Mouse (Mus musculus): ENCODE measurements around the gene Mtss1l. TPM values are rescaled to one million over a fixed set of nuclear protein-coding genes. Genes with fewer than 3 reads are reported as not detected.

Gene Mtss1l
- total and polyA plus RNA-seq, 2 experiments from 2014 or later, result 49.0 to 71.1 TPM

GRCm38 (mm10) chr8:110749500-110750170 is 28.4 kb downstream of the Mtss1l start:
- no peak overlapping the region for H3K4me2 ChIP-seq (ENCODE audit: low read depth)
- TF ChIP-seq CTCF (IDR thresholded peaks at IDR 0.05; ENCODE audit: low read depth), result peak; percentile 90
- H3K27me3 ChIP-seq (ENCODE audit: insufficient read depth, low read length), result no peaks in the 10 kb centered on the region; the same call in 1 of the 2 replicates
- no peak overlapping the region for H3K4me3 ChIP-seq (ENCODE audit: low read depth, low read length)
- no peaks in the 10 kb centered on the region for H3K4me1 ChIP-seq (ENCODE audit: insufficient read depth)
- H3K9ac ChIP-seq, result no peak overlapping the region
- H3K36me3 ChIP-seq (ENCODE audit: insufficient read depth), result no peaks in the 10 kb centered on the region
- H3K27ac ChIP-seq (ENCODE audit: low read depth, low read length), result no peak overlapping the region
- WGBS, result 59% methylated on average over 10 of the region's 10 CpGs
- DNase-seq (peak; percentile 93), ATAC-seq (peak; percentile 84)
- no peaks in the 10 kb centered on the region for H3K9me3 ChIP-seq (ENCODE audit: low read length)

- H3K9me3 ChIP-seq (ENCODE audit: low read length), result no peaks in the 10 kb centered on the region
- no peak for TF ChIP-seq CTCF (IDR thresholded peaks at IDR 0.05; ENCODE audit: low read depth)
- ATAC-seq (no peak), DNase-seq (no peak)
- no peak overlapping the region for H3K9ac ChIP-seq
- H3K4me1 ChIP-seq (ENCODE audit: insufficient read depth), result no peaks in the 10 kb centered on the region
- WGBS, result 40% methylated on average over 13 of the region's 13 CpGs
- H3K4me3 ChIP-seq (ENCODE audit: low read depth, low read length), result no peak overlapping the region
- H3K4me2 ChIP-seq (ENCODE audit: low read depth), result no peak overlapping the region
- no peaks in the 10 kb centered on the region; the same call in 1 of the 2 replicates for H3K27me3 ChIP-seq (ENCODE audit: insufficient read depth, low read length)
- no peak overlapping the region for H3K27ac ChIP-seq (ENCODE audit: low read depth, low read length)
- no peaks in the 10 kb centered on the region for H3K36me3 ChIP-seq (ENCODE audit: insufficient read depth)
Measured at GRCm38 (mm10) chr8:110750269-110750668, 29.0 kb downstream of the Mtss1l start.

- no peaks in the 10 kb centered on the region for H3K9me3 ChIP-seq (ENCODE audit: low read length)
- no peak overlapping the region for H3K4me2 ChIP-seq (ENCODE audit: low read depth)
- 87% methylated on average over 5 of the region's 5 CpGs for WGBS
- TF ChIP-seq CTCF (IDR thresholded peaks at IDR 0.05; ENCODE audit: low read depth), result no peak
- ATAC-seq (no peak), DNase-seq (no peak)
- H3K36me3 ChIP-seq (ENCODE audit: insufficient read depth), result no peaks in the 10 kb centered on the region
- H3K9ac ChIP-seq, result no peak overlapping the region
- no peaks in the 10 kb centered on the region for H3K4me1 ChIP-seq (ENCODE audit: insufficient read depth)
- no peak overlapping the region for H3K27ac ChIP-seq (ENCODE audit: low read depth, low read length)
- no peaks in the 10 kb centered on the region; the same call in 1 of the 2 replicates for H3K27me3 ChIP-seq (ENCODE audit: insufficient read depth, low read length)
- H3K4me3 ChIP-seq (ENCODE audit: low read depth, low read length), result no peak overlapping the region
Measured at GRCm38 (mm10) chr8:110751490-110751889, 30.2 kb downstream of the Mtss1l start.

GRCm38 (mm10) chr8:110754713-110755112 is 33.4 kb downstream of the Mtss1l start:
- no peak for TF ChIP-seq CTCF (IDR thresholded peaks at IDR 0.05; ENCODE audit: low read depth)
- H3K9me3 ChIP-seq (ENCODE audit: low read length), result no peaks in the 10 kb centered on the region
- WGBS, result 67% methylated on average over 4 of the region's 4 CpGs
- ATAC-seq (no peak; the same call in 1 of the 2 replicates), DNase-seq (no peak)
- no peaks in the 10 kb centered on the region for H3K36me3 ChIP-seq (ENCODE audit: insufficient read depth)
- no peaks in the 10 kb centered on the region for H3K4me1 ChIP-seq (ENCODE audit: insufficient read depth)
- no peak overlapping the region for H3K9ac ChIP-seq
- H3K27me3 ChIP-seq (ENCODE audit: insufficient read depth, low read length), result no peaks in the 10 kb centered on the region; the same call in 1 of the 2 replicates
- no peak overlapping the region for H3K4me2 ChIP-seq (ENCODE audit: low read depth)
- no peak overlapping the region for H3K27ac ChIP-seq (ENCODE audit: low read depth, low read length)
- H3K4me3 ChIP-seq (ENCODE audit: low read depth, low read length), result no peak overlapping the region

GRCm38 (mm10) chr8:110755511-110756170 is 34.4 kb downstream of the Mtss1l start:
- Histone ChIP-seq H3K36me3 (ENCODE audit: insufficient read depth) (no peaks in the 10 kb centered on the region), H3K27ac (ENCODE audit: low read depth, low read length) (no peak overlapping the region), H3K27me3 (ENCODE audit: insufficient read depth, low read length) (no peaks in the 10 kb centered on the region; the same call in 1 of the 2 replicates), H3K9me3 (ENCODE audit: low read length) (no peaks in the 10 kb centered on the region), H3K4me1 (ENCODE audit: insufficient read depth) (no peaks in the 10 kb centered on the region), H3K4me2 (ENCODE audit: low read depth) (no peak overlapping the region), H3K9ac (no peak overlapping the region), H3K4me3 (ENCODE audit: low read depth, low read length) (no peak overlapping the region)
- ATAC-seq (no peak), DNase-seq (no peak)
- no peak for TF ChIP-seq CTCF (IDR thresholded peaks at IDR 0.05; ENCODE audit: low read depth)
- 59% methylated on average over 15 of the region's 15 CpGs for WGBS

GRCm38 (mm10) chr8:110756196-110756595 is 34.9 kb downstream of the Mtss1l start:
- no peak for ATAC-seq
- Histone ChIP-seq H3K4me2 (ENCODE audit: low read depth) (no peak overlapping the region), H3K27me3 (ENCODE audit: insufficient read depth, low read length) (no peaks in the 10 kb centered on the region; the same call in 1 of the 2 replicates), H3K4me1 (ENCODE audit: insufficient read depth) (no peaks in the 10 kb centered on the region), H3K9me3 (ENCODE audit: low read length) (no peaks in the 10 kb centered on the region), H3K27ac (ENCODE audit: low read depth, low read length) (no peak overlapping the region), H3K4me3 (ENCODE audit: low read depth, low read length) (no peak overlapping the region), H3K9ac (no peak overlapping the region), H3K36me3 (ENCODE audit: insufficient read depth) (no peaks in the 10 kb centered on the region)
- WGBS, result 90% methylated on average over 5 of the region's 5 CpGs
- TF ChIP-seq CTCF (IDR thresholded peaks at IDR 0.05; ENCODE audit: low read depth), result no peak
- DNase-seq, result no peak

- no peaks in the 10 kb centered on the region for H3K4me1 ChIP-seq (ENCODE audit: insufficient read depth)
- no peaks in the 10 kb centered on the region for H3K36me3 ChIP-seq (ENCODE audit: insufficient read depth)
- TF ChIP-seq CTCF (IDR thresholded peaks at IDR 0.05; ENCODE audit: low read depth), result no peak
- DNase-seq, result no peak
- no peaks in the 10 kb centered on the region for H3K9me3 ChIP-seq (ENCODE audit: low read length)
- no peak overlapping the region for H3K9ac ChIP-seq
- no peak overlapping the region for H3K4me3 ChIP-seq (ENCODE audit: low read depth, low read length)
- ATAC-seq, result no peak
- H3K4me2 ChIP-seq (ENCODE audit: low read depth), result no peak overlapping the region
- H3K27me3 ChIP-seq (ENCODE audit: insufficient read depth, low read length), result no peaks in the 10 kb centered on the region
- WGBS, result 70% methylated on average over 7 of the region's 7 CpGs
- H3K27ac ChIP-seq (ENCODE audit: low read depth, low read length), result 0 out of 2 replicates have a peak overlapping the region, but pooled peaks have one; percentile 9
Measured at GRCm38 (mm10) chr8:110760280-110760940, 39.1 kb downstream of the Mtss1l start.
